Mouse (Mus musculus): ENCODE measurements around the gene Olfr1166.
"Not testable (repeated sequence)": the region's sequence is repeated elsewhere in the genome, so short reads cannot be mapped to it uniquely, and the experiment has no call there.

The Olfr1166 gene

DNA sequence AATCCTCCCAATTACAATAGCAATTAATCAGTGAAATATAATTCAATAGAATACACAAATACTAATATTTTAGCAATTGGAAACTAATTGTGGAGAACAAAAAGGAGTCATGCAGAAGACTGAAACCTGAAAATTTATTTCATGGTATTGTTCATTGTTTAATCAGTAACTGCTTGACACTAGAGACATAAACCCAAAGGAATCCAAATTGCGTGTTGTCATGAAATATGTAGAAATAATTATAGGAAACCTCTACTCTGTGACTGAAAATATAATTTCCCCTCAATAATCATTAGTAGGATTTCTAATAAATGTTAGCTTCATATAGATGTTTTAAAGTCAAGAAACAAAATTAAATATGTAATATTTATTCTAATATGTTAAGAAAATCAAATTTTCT lies at the start of gene Olfr1166:
TSS of gene Olfr1166 (minus strand) at position 101 of the 400 bp plus-strand sequence.
- DNase-seq (ENCODE audit: extremely low spot score), result no peak

DNA sequence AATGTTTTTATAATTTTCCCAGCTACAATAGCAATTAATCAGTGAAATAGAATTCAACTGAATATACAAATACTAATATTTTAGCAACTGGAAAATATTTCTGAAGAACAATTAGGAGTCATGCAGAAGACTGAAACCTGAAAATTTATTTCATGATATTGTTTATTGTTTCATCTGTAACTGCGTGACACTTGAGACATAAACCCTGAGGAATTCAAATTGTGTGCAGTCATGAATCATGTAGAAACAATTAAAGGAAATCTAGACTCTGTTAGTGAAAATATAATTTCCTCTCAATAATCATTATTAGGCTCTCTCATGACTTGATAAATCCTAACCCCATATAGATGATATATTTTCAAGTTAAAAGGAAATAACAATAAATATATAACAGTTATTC lies 27.0 kb upstream of the Olfr1166 start, which contains the start of gene Olfr1167:
TSS of gene Olfr1167 (minus strand) at position 101 of the 400 bp plus-strand sequence.
- DNase-seq (ENCODE audit: extremely low spot score), result not testable (repeated sequence)

DNA sequence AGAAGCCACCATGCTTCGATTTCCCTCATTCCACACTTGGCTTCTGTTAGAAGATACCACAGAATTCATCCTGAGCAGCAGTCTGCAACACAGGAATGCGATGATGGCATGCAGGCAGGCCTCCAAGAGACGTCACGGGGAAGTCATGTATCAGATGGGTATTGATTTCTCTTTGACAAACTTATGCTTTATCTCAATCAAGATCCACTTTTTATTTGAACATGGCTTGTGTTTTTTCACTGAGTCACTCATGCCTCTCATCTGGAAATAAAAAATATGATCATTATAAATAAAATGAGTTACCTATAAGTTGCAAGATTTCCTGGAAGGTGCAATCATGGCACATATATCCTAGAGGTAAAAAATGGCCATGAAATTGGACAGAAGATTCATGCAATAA lies 34.2 kb downstream of the Olfr1166 start, which contains the start of gene Olfr1164:
TSS of gene Olfr1164 (minus strand) at position 101 of the 400 bp plus-strand sequence.
- no peak for DNase-seq (ENCODE audit: extremely low spot score)

Measured in embryo, embryonic 9.5 days (tissue).